Mouse (Mus musculus): ENCODE measurements around the gene Nelfa. TPM values are rescaled to one million over a fixed set of nuclear protein-coding genes. Genes with fewer than 3 reads are reported as not detected.
A peak's percentile ranks its signal among the peaks of the same experiment; 100 is the strongest.
"Not testable (repeated sequence)": the region's sequence is repeated elsewhere in the genome, so short reads cannot be mapped to it uniquely, and the experiment has no call there.

Nelfa gene
- total RNA-seq, 4 experiments from 2014 or later: 18.5 to 19.9 (median 18.9) TPM

GRCm38 (mm10) chr5:33919466-33919865, 16.7 kb downstream of the Nelfa start:
- peak in 1 of 2 experiments; percentile 48 for DNase-seq (ENCODE audit: low spot score in 2 of 2)

- DNase-seq (ENCODE audit: low spot score in 2 of 2): not testable (repeated sequence)
Observed at GRCm38 (mm10) chr5:33916616-33917015, 19.6 kb downstream of the Nelfa start.

DNA sequence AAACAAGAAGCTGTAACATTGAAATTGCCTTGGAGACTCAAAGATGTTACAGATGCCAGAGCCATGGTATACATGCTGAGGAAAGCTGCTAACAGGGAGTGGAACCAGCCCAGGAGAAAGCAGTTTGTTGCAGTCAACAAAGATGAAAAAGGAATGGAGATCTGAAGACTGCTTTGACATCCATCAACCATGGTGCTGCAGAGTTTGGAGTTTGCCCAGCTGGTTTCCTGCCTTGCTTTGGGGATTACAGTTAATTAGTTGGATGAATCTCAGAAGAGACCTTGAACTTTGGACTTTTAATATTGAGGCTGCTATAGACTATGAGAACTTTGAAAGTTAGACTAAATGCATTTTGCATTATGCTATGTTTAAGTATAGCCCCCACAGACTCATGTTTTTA, 21.2 kb downstream of the Nelfa start:
- not testable (repeated sequence) for DNase-seq (ENCODE audit: low spot score in 2 of 2)

- DNase-seq (ENCODE audit: low spot score in 2 of 2): no peak
Observed at GRCm38 (mm10) chr5:33903176-33903575, 33.0 kb downstream of the Nelfa start.

DNA sequence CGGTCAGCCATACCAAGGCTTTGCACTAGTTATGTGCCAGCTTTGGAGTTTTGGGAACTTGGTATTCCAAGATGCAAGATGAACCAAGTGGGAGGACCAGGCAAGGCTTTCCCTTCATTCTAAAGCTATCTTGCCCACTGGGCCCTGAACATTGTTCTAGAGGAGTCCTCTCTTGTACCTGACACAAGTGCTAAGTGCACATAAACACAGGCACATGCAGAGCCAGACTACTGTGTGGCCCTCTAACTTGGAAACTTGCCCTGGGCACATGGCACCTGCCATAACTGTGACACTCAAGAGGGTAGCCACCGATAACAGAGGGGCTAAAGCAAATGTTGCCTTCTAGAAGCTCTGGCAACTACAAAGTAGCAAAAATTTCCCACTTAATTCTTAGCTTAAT, 33.5 kb downstream of the Nelfa start:
- DNase-seq (ENCODE audit: low spot score in 2 of 2): no peak

- no peak for DNase-seq (ENCODE audit: low spot score in 2 of 2)
Observed at GRCm38 (mm10) chr5:33901278-33901677, 34.9 kb downstream of the Nelfa start.

DNA sequence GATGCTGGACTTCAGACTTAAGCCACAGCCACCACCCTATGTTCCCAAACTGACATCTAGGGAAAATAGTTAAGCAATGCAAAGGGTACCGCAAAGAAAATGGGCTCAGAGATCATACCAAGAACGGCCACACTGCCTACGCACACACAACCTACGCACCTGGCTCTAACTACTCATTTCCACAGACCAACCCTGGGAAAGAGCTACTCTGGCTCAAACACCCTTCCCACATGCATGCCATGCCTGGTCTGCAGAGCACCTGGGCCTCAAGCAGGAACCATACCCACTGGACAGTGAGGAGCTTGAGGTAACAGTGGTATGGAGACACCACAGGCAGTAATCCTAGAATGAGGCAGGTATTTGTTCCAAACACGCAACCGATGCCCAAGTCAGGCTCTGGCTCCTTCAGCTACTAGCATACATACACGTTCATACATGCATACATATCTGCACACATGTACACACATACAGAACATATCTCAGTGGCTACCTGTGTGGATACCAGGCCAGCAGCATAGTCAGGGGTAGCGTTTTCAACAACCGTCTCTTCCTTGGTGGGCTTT, 35.4 kb downstream of the Nelfa start:
- no peak for DNase-seq (ENCODE audit: low spot score in 2 of 2)

- no peak for DNase-seq (ENCODE audit: low spot score in 2 of 2)
Observed at GRCm38 (mm10) chr5:33900101-33900500, 36.1 kb downstream of the Nelfa start.

- DNase-seq (ENCODE audit: low spot score in 2 of 2): no peak
Observed at GRCm38 (mm10) chr5:33899245-33899644, 37.0 kb downstream of the Nelfa start.

GRCm38 (mm10) chr5:33898671-33899070, 37.5 kb downstream of the Nelfa start:
- DNase-seq (ENCODE audit: low spot score in 2 of 2): no peak

DNA sequence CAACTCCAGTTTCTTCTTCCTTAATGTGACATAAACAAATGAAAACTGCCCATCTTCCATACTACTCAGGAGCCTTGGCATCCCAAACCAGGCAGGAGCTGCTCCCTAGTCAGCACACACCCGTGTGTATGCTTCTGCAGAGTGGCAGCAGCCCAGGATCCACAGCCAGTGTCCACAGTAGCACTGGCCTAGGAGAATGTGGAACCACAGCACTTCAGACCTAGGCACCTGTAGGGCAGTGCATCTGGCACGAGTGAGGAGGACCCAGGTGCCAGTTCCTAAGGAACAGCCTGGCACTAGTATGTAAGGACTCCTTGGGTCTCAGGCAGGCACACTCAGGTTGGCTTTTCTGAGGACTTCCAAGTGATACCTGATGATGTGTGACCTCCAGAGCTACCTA, 39.1 kb downstream of the Nelfa start:
- no peak for DNase-seq (ENCODE audit: low spot score in 2 of 2)

DNA sequence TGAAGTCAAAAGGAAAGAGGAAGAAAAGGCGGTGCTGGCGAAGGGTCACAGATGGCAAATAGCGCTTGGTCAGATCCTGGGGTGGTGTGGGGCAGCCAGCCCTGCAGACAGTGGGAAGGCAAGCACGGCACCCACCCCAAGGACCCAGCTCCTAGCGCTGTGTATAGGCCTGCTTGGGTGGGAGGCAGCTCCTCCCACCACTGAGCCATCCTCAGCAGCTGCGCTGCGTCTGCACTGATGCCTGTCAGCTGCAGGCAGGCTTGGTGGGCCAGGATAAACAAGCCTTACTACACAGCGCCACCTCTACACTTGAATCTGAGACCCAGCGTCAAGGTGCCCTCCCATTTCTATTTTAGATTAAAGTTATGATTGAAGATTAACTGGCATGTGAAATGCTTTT, 41.1 kb downstream of the Nelfa start:
- DNase-seq (ENCODE audit: low spot score in 2 of 2): no peak

DNA sequence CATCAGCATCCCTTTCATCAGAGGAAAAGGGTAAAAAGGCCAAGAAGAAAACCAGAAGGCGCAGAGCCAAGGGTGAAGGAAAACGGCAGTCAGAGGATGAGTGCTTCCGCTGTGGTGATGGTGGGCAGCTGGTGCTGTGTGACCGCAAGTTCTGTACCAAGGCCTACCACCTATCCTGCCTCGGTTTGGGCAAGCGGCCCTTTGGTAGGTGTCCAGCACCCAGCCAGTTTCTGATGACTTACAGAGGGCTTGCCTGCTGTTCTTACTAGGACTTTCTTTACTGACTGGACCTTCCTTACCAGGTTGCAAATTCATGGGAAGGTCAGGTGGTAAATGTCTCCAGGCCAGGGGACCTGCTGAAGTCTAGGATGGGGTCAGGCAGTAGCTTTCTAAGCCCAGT, 42.8 kb downstream of the Nelfa start:
- no peak for DNase-seq (ENCODE audit: low spot score in 2 of 2)

GRCm38 (mm10) chr5:33881118-33881517, 55.1 kb downstream of the Nelfa start:
- DNase-seq (ENCODE audit: low spot score in 2 of 2): no peak

DNA sequence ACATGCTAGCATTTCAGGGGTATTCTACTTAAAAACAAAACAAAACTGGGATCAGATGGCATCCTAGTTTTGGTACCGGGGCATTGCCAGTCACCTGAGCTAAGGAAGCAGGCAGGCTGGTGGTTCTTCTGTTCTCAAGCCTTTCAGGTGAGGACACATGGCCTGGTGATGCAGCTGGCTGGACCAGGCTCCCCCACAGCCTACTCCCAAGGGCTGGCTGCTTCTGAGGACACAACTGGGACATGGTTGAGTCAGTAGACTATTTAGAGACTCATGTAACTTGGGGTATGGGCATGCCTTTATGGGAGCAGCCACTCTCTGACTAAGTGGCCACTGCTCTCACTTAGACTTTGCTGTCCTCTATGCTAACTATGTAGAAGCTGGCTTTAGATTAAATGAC, 60.7 kb downstream of the Nelfa start:
- no peak for DNase-seq (ENCODE audit: low spot score in 2 of 2)

GRCm38 (mm10) chr5:33857693-33858092, 78.5 kb downstream of the Nelfa start:
- no peak for DNase-seq (ENCODE audit: low spot score in 2 of 2)

DNA sequence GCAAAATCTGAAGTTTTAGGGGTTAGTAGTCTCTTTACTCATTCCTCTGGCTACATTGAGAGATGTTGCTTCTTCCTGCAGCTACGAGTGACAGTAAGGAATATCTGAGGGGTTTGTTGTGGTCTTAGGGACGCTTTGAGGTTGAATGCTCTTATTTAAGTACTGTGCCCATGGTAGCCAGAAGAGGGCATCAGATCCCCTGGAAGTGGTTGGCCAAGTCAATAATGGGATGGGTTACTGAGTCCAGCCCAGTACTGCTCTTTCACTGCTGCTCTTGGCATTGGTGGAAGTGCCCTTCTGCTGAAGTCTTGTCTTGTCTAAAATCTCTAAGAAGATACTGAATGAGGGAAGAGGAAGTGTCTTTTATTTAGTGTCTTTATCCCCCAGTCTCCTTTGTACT, 82.2 kb downstream of the Nelfa start:
- no peak for DNase-seq (ENCODE audit: low spot score in 2 of 2)

- no peak for DNase-seq (ENCODE audit: low spot score in 2 of 2)
Observed at GRCm38 (mm10) chr5:33853086-33853485, 83.1 kb downstream of the Nelfa start.

- DNase-seq (ENCODE audit: low spot score in 2 of 2): no peak
Observed at GRCm38 (mm10) chr5:33851466-33851865, 84.7 kb downstream of the Nelfa start.

Small RNA genes within 50 kb of the gene (microRNA-seq; reads per million reads assigned to microRNA genes)
- gene Mir7024: 2.4 to 2.9 reads per million in 2 experiments

Other genes with a start within 250 kb of the Nelfa start
- gene Fgfr3, start 214.7 kb downstream of the Nelfa start, total RNA-seq (2022): 100 to 1,000 TPM; 103 to 113 (median 105) TPM
- gene Letm1, start 153.6 kb downstream of the Nelfa start, total RNA-seq (2022): 100 to 1,000 TPM in 1 of 4 experiments, 10 to 100 TPM in 3; 94.3 to 103 (median 95.4) TPM
- gene Nsd2, start 115.7 kb downstream of the Nelfa start, total RNA-seq (2022): 100 to 1,000 TPM; 132 to 163 (median 146) TPM
- gene Gm1673, start 47.0 kb upstream of the Nelfa start, total RNA-seq (2022): 10 to 100 TPM; 78.3 to 86.0 (median 79.2) TPM
- 100 to 1,000 TPM; 199 to 235 (median 210) TPM for gene Nat8l, start 59.6 kb upstream of the Nelfa start, total RNA-seq (2022)
- 1 to 10 TPM in 2 of 4 experiments, under 1 TPM in 2; 0.80 to 2.5 (median 1.3) TPM for gene Poln, start 233.0 kb upstream of the Nelfa start, total RNA-seq (2022)
- 10 to 100 TPM in 1 of 4 experiments, 1 to 10 TPM in 3; 7.1 to 12.4 (median 7.4) TPM for gene Haus3, start 233.1 kb upstream of the Nelfa start, total RNA-seq (2022)